Mouse (Mus musculus) MEL (cell line): ENCODE data around the gene Ppil6. TPM values are rescaled to one million over a fixed set of nuclear protein-coding genes. Genes with fewer than 3 reads are reported as not detected.

Source experiments
- DNase-seq: peaks from one replicate; pipeline ENCODE4 v3.0.0; 2011; ENCODE audit warnings: low read depth, low spot score
- H3K27ac ChIP-seq: 2 replicates; pipeline ENCODE4 v1.5.1; 2012; ENCODE audit warnings: low read depth, mild to moderate bottlenecking, control low read depth, low read length, moderate library complexity; ENCODE audit not compliant: control insufficient read depth
- H3K27me3 ChIP-seq, 2 experiments: fragments of 150-350 bp in 1 of 2; sonication (generic) in 1 of 2; 2 replicates each; pipeline ENCODE4 v1.6.1; 2012; ENCODE audit warnings: low read length in 2 of 2, mild to moderate bottlenecking in 2 of 2, improper control_type of control experiment in 1 of 2, moderate library complexity in 1 of 2; ENCODE audit not compliant: insufficient read depth in 2 of 2, control insufficient read depth in 1 of 2
- H3K36me3 ChIP-seq, 2 experiments: 2 replicates each; pipeline ENCODE4 v1.6.1; 2012 to 2014; ENCODE audit warnings: low read length in 2 of 2, improper control_type of control experiment in 1 of 2, inconsistent platforms in 1 of 2, mild to moderate bottlenecking in 1 of 2; ENCODE audit not compliant: insufficient read depth in 2 of 2, control insufficient read depth in 1 of 2
- H3K4me1 ChIP-seq, 2 experiments: fragments of 150-350 bp in 1 of 2; sonication (generic) in 1 of 2; 2 replicates each; pipeline ENCODE4 v1.6.1; 2012; ENCODE audit warnings: low read length in 2 of 2, improper control_type of control experiment in 1 of 2, mild to moderate bottlenecking in 1 of 2; ENCODE audit not compliant: insufficient read depth in 2 of 2, control insufficient read depth in 1 of 2
- H3K4me3 ChIP-seq, 2 experiments: fragments of 150-350 bp in 1 of 2; sonication (generic) in 1 of 2; 2 replicates each; pipeline ENCODE4 v1.5.1; 2012; ENCODE audit warnings: low read depth in 2 of 2, low read length in 2 of 2, mild to moderate bottlenecking in 2 of 2, moderate library complexity in 2 of 2, control low read depth in 1 of 2, improper control_type of control experiment in 1 of 2; ENCODE audit not compliant: control insufficient read depth in 1 of 2, insufficient read depth in 1 of 2
- H3K79me2 ChIP-seq: 2 replicates; pipeline ENCODE4 v1.6.1; 2012; ENCODE audit warnings: mild to moderate bottlenecking, low read length, moderate library complexity; ENCODE audit not compliant: control insufficient read depth, poor library complexity, insufficient read depth
- H3K9ac ChIP-seq: 2 replicates; pipeline ENCODE4 v1.6.1; 2012; ENCODE audit warnings: low read depth, mild to moderate bottlenecking, control low read depth, low read length, moderate library complexity; ENCODE audit not compliant: control insufficient read depth, poor library complexity, severe bottlenecking
- H3K9me3 ChIP-seq: fragments of 150-350 bp; sonication (generic); replicated peaks from 2 replicates; pipeline ENCODE4 v1.6.1; 2012; ENCODE audit warnings: mild to moderate bottlenecking, low read length, improper control_type of control experiment, moderate library complexity; ENCODE audit not compliant: insufficient read depth
- BHLHE40 ChIP-seq: IDR thresholded peaks from 2 replicates; pipeline ENCODE4 v1.6.1; 2012; ENCODE audit warnings: low read depth, mild to moderate bottlenecking, inconsistent platforms, low read length, improper control_type of control experiment, borderline replicate concordance
- CHD1 ChIP-seq: IDR thresholded peaks from 2 replicates; pipeline ENCODE4 v1.6.1; 2012; ENCODE audit warnings: low read depth, mild to moderate bottlenecking, inconsistent platforms, low read length, improper control_type of control experiment
- CHD2 ChIP-seq: IDR thresholded peaks from 2 replicates; pipeline ENCODE4 v1.6.1; 2011; ENCODE audit warnings: low read length, improper control_type of control experiment
- CTCF ChIP-seq, 3 experiments: IDR thresholded peaks in 2 of 3; conservative IDR thresholded peaks in 1 of 3; 2 replicates each; pipeline ENCODE4 v1.5.1; 2011 to 2012; ENCODE audit warnings: low read length in 3 of 3, low read depth in 2 of 3, mild to moderate bottlenecking in 2 of 3, improper control_type of control experiment in 1 of 3, inconsistent platforms in 1 of 3, mixed read lengths in 1 of 3, moderate library complexity in 1 of 3; ENCODE audit not compliant: control insufficient read depth in 1 of 3, insufficient read depth in 1 of 3, poor library complexity in 1 of 3, severe bottlenecking in 1 of 3
- ELF1 ChIP-seq: IDR thresholded peaks from 2 replicates; pipeline ENCODE4 v1.6.1; 2014; ENCODE audit warnings: low read depth, mild to moderate bottlenecking, inconsistent platforms, low read length, improper control_type of control experiment, moderate library complexity
- HCFC1 ChIP-seq: IDR thresholded peaks from 2 replicates; pipeline ENCODE4 v1.6.1; 2012; ENCODE audit warnings: low read depth, mild to moderate bottlenecking, inconsistent platforms, low read length, improper control_type of control experiment, moderate library complexity
- JUND ChIP-seq: IDR thresholded peaks from 2 replicates; pipeline ENCODE4 v1.6.1; 2011; ENCODE audit warnings: low read depth, mild to moderate bottlenecking, improper control_type of control experiment, low read length
- MAX ChIP-seq: IDR thresholded peaks from 2 replicates; pipeline ENCODE4 v1.6.1; 2011; ENCODE audit warnings: low read length, improper control_type of control experiment
- MEF2A ChIP-seq: IDR thresholded peaks from 2 replicates; pipeline ENCODE4 v1.6.1; 2014; ENCODE audit warnings: low read depth, mild to moderate bottlenecking, inconsistent platforms, low read length, improper control_type of control experiment; ENCODE audit not compliant: poor library complexity, insufficient replicate concordance, severe bottlenecking; ENCODE audit errors: extremely low read depth
- MXI1 ChIP-seq: IDR thresholded peaks from 2 replicates; pipeline ENCODE4 v1.6.1; 2011; ENCODE audit warnings: mild to moderate bottlenecking, low read depth, low read length, improper control_type of control experiment
- MYB ChIP-seq: IDR thresholded peaks from 2 replicates; pipeline ENCODE4 v1.6.1; 2011; ENCODE audit warnings: mild to moderate bottlenecking, low read depth, low read length, improper control_type of control experiment
- MYC ChIP-seq: IDR thresholded peaks from 2 replicates; pipeline ENCODE4 v1.6.1; 2011; ENCODE audit warnings: low read depth, mild to moderate bottlenecking, low read length, improper control_type of control experiment, moderate library complexity
- POLR2A ChIP-seq, 2 experiments: IDR thresholded peaks; 2 replicates each; pipeline ENCODE4 v1.6.1; 2011 to 2012; ENCODE audit warnings: low read length in 2 of 2, mild to moderate bottlenecking in 2 of 2, control low read depth in 1 of 2, improper control_type of control experiment in 1 of 2, low read depth in 1 of 2, moderate library complexity in 1 of 2; ENCODE audit not compliant: control insufficient read depth in 1 of 2, insufficient read depth in 1 of 2, poor library complexity in 1 of 2
- POLR2AphosphoS2 ChIP-seq: IDR thresholded peaks from 2 replicates; pipeline ENCODE4 v1.6.1; 2011; ENCODE audit warnings: low read length, improper control_type of control experiment
- POLR2AphosphoS5 ChIP-seq: IDR thresholded peaks from 2 replicates; pipeline ENCODE4 v1.6.1; 2012; ENCODE audit warnings: low read depth, borderline replicate concordance, mild to moderate bottlenecking, inconsistent platforms, low read length, moderate library complexity, mixed read lengths
- SIN3A ChIP-seq: IDR thresholded peaks from 2 replicates; pipeline ENCODE4 v1.6.1; 2012; ENCODE audit warnings: low read length, improper control_type of control experiment, inconsistent platforms
- SMC3 ChIP-seq: IDR thresholded peaks from 2 replicates; pipeline ENCODE4 v1.6.1; 2011; ENCODE audit warnings: low read depth, low read length, improper control_type of control experiment
- TAL1 ChIP-seq: IDR thresholded peaks from 2 replicates; pipeline ENCODE4 v1.6.1; 2012; ENCODE audit warnings: mild to moderate bottlenecking, inconsistent platforms, low read length, moderate library complexity, mixed read lengths
- TCF12 ChIP-seq: IDR thresholded peaks from 2 replicates; pipeline ENCODE4 v1.6.1; 2014; ENCODE audit warnings: low read depth, mild to moderate bottlenecking, inconsistent platforms, low read length, improper control_type of control experiment, moderate library complexity
- UBTF ChIP-seq: IDR thresholded peaks from 2 replicates; pipeline ENCODE4 v1.6.1; 2012; ENCODE audit warnings: low read depth, mild to moderate bottlenecking, inconsistent platforms, low read length, improper control_type of control experiment, moderate library complexity, borderline replicate concordance; ENCODE audit not compliant: insufficient read depth
- ZC3H11A ChIP-seq: IDR thresholded peaks from 2 replicates; pipeline ENCODE4 v1.6.1; 2012; ENCODE audit warnings: low read depth, mild to moderate bottlenecking, inconsistent platforms, low read length, improper control_type of control experiment
- ZKSCAN1 ChIP-seq: IDR thresholded peaks from 2 replicates; pipeline ENCODE4 v1.6.1; 2012; ENCODE audit warnings: low read depth, mild to moderate bottlenecking, inconsistent platforms, low read length, improper control_type of control experiment, moderate library complexity
- ZNF384 ChIP-seq: IDR thresholded peaks from 2 replicates; pipeline ENCODE4 v1.6.1; 2012; ENCODE audit warnings: low read depth, mild to moderate bottlenecking, inconsistent platforms, low read length, improper control_type of control experiment
- polyA plus RNA-seq, 2 experiments: library from polyadenylated mRNA; stranded (reverse) in 1 of 2; unstranded in 1 of 2; fragments of >175 nt in 1 of 2; fragments of >200 nt in 1 of 2; gene quantifications; 2 replicates each; pipeline versions ENCODE4 v1.2.1 to v1.2.4; 2012; ENCODE audit warnings: low replicate concordance in 2 of 2, low read depth in 1 of 2; ENCODE audit not compliant: insufficient read length in 2 of 2, insufficient read depth in 1 of 2, missing spikeins in 1 of 2
- total RNA-seq: library from RNA; depleted of rRNA; stranded (reverse); fragments of 300-350 nt; gene quantifications from 2 replicates; pipeline ENCODE4 v1.2.3, GENCODE M21; 2012

The Ppil6 gene
- total and polyA plus RNA-seq, 3 experiments, result not detected

DNA sequence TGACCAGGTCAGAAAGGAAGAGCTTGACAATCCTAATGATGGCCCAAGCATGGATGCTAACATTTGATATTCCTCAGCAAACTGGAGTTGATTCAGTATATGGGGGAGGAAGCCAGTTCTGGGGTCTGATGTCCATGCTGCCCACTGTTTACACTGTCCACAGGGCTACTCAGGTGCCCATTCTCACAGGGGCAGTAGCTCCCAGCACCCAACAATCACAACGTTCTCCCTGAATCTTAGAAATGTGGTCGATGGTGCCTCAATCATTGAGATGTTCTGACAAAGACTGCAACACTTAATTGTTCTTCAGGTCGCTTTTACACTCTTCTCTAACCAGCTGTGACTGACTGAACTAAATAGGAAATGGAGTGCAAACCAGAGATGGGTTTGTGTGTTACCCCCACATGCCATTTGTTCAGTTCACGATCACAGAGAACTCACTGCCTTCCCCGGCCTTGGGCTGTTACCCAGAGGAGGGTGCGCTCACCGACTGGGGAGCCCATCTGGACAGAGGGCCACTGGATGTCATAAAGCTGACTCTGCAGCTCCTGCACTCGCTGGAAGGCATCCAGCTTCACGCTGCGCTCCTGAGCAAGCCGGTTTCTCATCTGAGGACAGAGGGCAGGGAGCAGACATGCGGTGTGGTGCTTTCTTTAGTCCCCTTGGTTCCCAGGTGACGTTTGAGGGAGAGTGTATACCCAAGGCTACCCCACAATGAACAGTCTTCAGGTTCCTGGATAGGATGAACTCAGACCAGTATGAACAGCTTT, 56.3 kb downstream of the Ppil6 start:
- peaks cover 3 to 17% of the 10 kb centered on the region in 2 experiments for H3K27me3 ChIP-seq
- no peaks in the 10 kb centered on the region for H3K9me3 ChIP-seq
- DNase-seq, result no peak
- H3K4me3 ChIP-seq, result no peak overlapping the region
- H3K27ac ChIP-seq, result no peak overlapping the region
- H3K36me3 ChIP-seq, result no peaks in the 10 kb centered on the region
- TF ChIP-seq POLR2A (IDR thresholded peaks at IDR 0.05; ENCODE audit: control insufficient read depth in 1 of 2, insufficient read depth in 1 of 2, low read depth in 1 of 2, low read length in 2 of 2, poor library complexity in 1 of 2) (no peak), MYC (no peak), ZKSCAN1 (no peak), UBTF (no peak), TCF12 (no peak), ELF1 (no peak), HCFC1 (no peak), CHD2 (no peak), SIN3A (no peak), CHD1 (no peak), JUND (no peak), SMC3 (no peak), MXI1 (no peak), TAL1 (no peak), POLR2AphosphoS5 (no peak), MAX (no peak), MYB (no peak), MEF2A (no peak), ZNF384 (no peak)
- no peak overlapping the region for H3K9ac ChIP-seq
- no peaks in the 10 kb centered on the region for H3K4me1 ChIP-seq
- H3K79me2 ChIP-seq, result no peaks in the 10 kb centered on the region

DNA sequence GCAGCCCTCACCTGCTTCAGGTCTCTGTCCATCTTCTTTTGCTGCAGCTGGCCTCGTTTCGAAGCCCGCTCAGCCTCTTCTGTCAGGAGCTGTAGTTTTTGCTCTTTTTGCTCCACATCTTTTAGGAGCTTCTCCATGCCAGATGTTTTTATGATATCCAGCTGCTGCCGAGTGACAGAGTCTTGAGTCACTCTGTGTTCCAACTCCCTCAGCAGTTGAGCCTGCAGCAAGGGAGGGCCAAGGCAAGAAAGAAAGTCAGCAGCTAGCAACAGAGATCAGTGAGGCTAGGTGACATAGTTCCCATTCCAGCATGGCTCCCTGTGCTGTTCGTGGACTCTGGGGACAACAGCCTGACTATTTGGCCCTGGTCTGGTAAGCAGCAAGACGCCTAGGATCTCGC, 60.5 kb downstream of the Ppil6 start:
- H3K4me3 ChIP-seq, result no peak overlapping the region
- no peaks in the 10 kb centered on the region for H3K79me2 ChIP-seq
- no peak for TF ChIP-seq CTCF (IDR thresholded peaks at IDR 0.05 in 2 of 3, conservative IDR thresholded peaks at IDR 0.05 in 1 of 3; ENCODE audit: control insufficient read depth in 1 of 3, insufficient read depth in 1 of 3, low read depth in 2 of 3, low read length in 3 of 3, poor library complexity in 1 of 3, severe bottlenecking in 1 of 3)
- TF ChIP-seq MEF2A, result no peak
- no peak for TF ChIP-seq MAX
- no peak for TF ChIP-seq BHLHE40
- TF ChIP-seq ZC3H11A, result no peak
- TF ChIP-seq POLR2AphosphoS2, result no peak
- peaks cover 3 to 17% of the 10 kb centered on the region in 2 experiments for H3K27me3 ChIP-seq
- no peaks in the 10 kb centered on the region for H3K4me1 ChIP-seq
- H3K36me3 ChIP-seq, result no peaks in the 10 kb centered on the region
- H3K9ac ChIP-seq, result no peak overlapping the region
- H3K27ac ChIP-seq, result no peak overlapping the region
- H3K9me3 ChIP-seq, result no peaks in the 10 kb centered on the region
- no peak for DNase-seq
